Mouse (Mus musculus): ENCODE data around the gene Ncstn. TPM values are rescaled to one million over a fixed set of nuclear protein-coding genes. Genes with fewer than 3 reads are reported as not detected.

The Ncstn gene
- total RNA-seq, 2 experiments from 2014 or later, result 54.9 to 59.5 TPM

- DNase-seq, result no peak
- intact Hi-C loops (cut with DNase I), result loop anchor here (2.0 to 10.0 kb wide), 6 partner anchors 36 to 448 kb away; partner anchors contain the start of genes Copa, Ncstn and Pex19
Observed at GRCm38 (mm10) chr1:172046410-172046809, 36.2 kb downstream of the Ncstn start.

- DNase-seq, result no peak
- intact Hi-C loops (cut with DNase I), result no loop called here
Observed at GRCm38 (mm10) chr1:172029914-172030313, 52.7 kb downstream of the Ncstn start.

GRCm38 (mm10) chr1:172028394-172029275 is 54.0 kb downstream of the Ncstn start, which contains the start of gene Vangl2:
TSS of gene Vangl2 (minus strand) at chr1:172028444.
- no peak for DNase-seq
- intact Hi-C loops (cut with DNase I), result no loop called here

GRCm38 (mm10) chr1:172027809-172028102 is 54.8 kb downstream of the Ncstn start:
- intact Hi-C loops (cut with DNase I), result no loop called here
- no peak for DNase-seq

GRCm38 (mm10) chr1:172027010-172027808 is 55.4 kb downstream of the Ncstn start:
- intact Hi-C loops (cut with DNase I), result no loop called here
- peak; percentile 96 for DNase-seq

GRCm38 (mm10) chr1:172026201-172026901 is 56.2 kb downstream of the Ncstn start:
- intact Hi-C loops (cut with DNase I), result no loop called here

GRCm38 (mm10) chr1:172025201-172025904 is 57.2 kb downstream of the Ncstn start:
- DNase-seq, result no peak
- intact Hi-C loops (cut with DNase I), result no loop called here

More at GRCm38 (mm10) chr1:172026201-172026901, 56.2 kb downstream of the Ncstn start:
- peak in 1 of 2 experiments; percentile 32 for DNase-seq

- intact Hi-C loops (cut with DNase I), result no loop called here
- DNase-seq, result no peak
Observed at GRCm38 (mm10) chr1:172024140-172024895, 58.3 kb downstream of the Ncstn start.

- intact Hi-C loops (cut with DNase I), result no loop called here
Observed at GRCm38 (mm10) chr1:172019863-172020521, 62.6 kb downstream of the Ncstn start.

GRCm38 (mm10) chr1:172019339-172019738 is 63.3 kb downstream of the Ncstn start:
- intact Hi-C loops (cut with DNase I), result no loop called here
- no peak for DNase-seq

More at GRCm38 (mm10) chr1:172019863-172020521, 62.6 kb downstream of the Ncstn start:
- DNase-seq, result no peak

- intact Hi-C loops (cut with DNase I), result no loop called here
- DNase-seq, result no peak
Observed at GRCm38 (mm10) chr1:172018336-172019311, 64.0 kb downstream of the Ncstn start.

- intact Hi-C loops (cut with DNase I), result no loop called here
- no peak for DNase-seq
Observed at GRCm38 (mm10) chr1:172017517-172018070, 65.0 kb downstream of the Ncstn start.

- DNase-seq, result no peak
- intact Hi-C loops (cut with DNase I), result no loop called here
Observed at GRCm38 (mm10) chr1:172016660-172017516, 65.7 kb downstream of the Ncstn start.

GRCm38 (mm10) chr1:172016031-172016430 is 66.6 kb downstream of the Ncstn start:
- intact Hi-C loops (cut with DNase I), result no loop called here

More at GRCm38 (mm10) chr1:172016031-172016430, 66.6 kb downstream of the Ncstn start:
- no peak for DNase-seq

Measured in heart, postnatal 14 days (tissue).